Mouse (Mus musculus) brain, embryonic 14.5 days (tissue): Measurements from ENCODE around the gene Canx.

ENCODE experiments used
- CTCF ChIP-seq: fragments of 200-500 bp; IDR thresholded peaks from 2 replicates; pipeline ENCODE4 v1.5.1; 2012; ENCODE audit warnings: inconsistent platforms, mild to moderate bottlenecking, moderate library complexity, borderline replicate concordance; ENCODE audit not compliant: insufficient read depth, insufficient read length; ENCODE audit errors: extremely low read depth
- POLR2A ChIP-seq: fragments of 200-500 bp; IDR thresholded peaks from 2 replicates; pipeline ENCODE4 v1.6.1; 2012; ENCODE audit warnings: mild to moderate bottlenecking, inconsistent platforms, borderline replicate concordance; ENCODE audit not compliant: poor library complexity, insufficient read depth, insufficient read length, severe bottlenecking; ENCODE audit errors: extremely low read depth

DNA sequence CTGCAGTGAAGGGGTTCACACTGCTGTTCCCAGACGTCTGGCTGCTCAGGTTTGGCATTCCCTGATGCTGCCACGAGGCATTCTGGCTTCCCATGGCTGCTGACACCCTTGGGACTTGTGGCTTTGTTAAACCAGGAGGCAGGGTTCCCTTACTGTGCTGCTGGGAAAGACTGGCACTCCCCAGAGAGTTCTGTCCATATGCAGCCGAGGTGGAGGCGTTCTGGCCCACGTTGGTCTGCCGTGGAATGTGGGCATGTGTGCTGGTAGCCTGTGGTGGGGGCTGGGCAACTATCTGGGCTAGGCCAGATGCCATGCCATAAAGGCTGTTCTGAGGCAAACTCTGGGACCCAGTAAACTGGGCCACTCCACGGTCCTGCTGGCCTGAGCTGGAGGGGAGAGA lies 67.2 kb downstream of the Canx start:
- no peak for TF ChIP-seq POLR2A
- no peak for TF ChIP-seq CTCF
